Mouse (Mus musculus) testis, postnatal 10 days (tissue): ENCODE data around the gene Atp10a.

Experiments used
- DNase-seq: peaks from one replicate; pipeline ENCODE4 v3.0.0; 2021; ENCODE audit warnings: low spot score

The Atp10a gene

DNA sequence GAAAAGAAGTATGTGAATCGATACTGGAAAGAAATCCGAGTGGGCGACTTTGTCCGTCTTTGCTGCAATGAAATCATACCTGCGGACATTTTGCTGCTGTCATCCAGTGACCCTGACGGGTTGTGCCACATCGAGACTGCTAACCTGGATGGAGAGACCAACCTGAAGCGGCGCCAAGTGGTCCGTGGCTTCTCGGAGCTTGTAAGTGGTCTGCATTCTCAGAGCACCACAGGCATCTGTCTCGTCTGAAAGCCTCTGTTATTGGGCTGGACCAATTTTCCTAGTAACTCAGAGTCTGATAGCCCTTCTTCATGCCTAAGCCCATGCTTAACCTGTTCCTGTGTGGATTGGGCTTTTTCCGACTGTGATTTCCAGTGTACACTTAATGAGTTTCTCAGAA lies 84.2 kb downstream of the Atp10a start:
- no peak for DNase-seq

DNA sequence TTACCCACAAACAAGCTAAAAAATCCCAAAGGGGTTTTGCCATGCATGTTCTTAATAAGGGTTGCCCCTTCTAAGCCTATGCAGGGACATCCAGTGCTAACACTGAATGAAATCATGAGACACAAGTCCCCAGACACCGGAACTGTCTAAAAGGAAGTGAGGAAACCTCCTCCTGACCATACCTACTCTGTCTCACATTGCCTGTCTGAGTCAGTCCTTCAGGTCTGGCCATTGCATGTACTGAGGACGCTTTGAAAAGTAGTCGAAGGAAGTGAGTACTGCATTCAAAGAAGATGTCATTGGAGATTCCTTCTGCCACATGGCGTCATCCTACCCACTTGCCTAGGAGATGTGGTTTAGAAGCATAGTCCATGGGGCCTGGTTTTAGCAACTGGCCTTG lies 84.9 kb downstream of the Atp10a start:
- DNase-seq: no peak

DNA sequence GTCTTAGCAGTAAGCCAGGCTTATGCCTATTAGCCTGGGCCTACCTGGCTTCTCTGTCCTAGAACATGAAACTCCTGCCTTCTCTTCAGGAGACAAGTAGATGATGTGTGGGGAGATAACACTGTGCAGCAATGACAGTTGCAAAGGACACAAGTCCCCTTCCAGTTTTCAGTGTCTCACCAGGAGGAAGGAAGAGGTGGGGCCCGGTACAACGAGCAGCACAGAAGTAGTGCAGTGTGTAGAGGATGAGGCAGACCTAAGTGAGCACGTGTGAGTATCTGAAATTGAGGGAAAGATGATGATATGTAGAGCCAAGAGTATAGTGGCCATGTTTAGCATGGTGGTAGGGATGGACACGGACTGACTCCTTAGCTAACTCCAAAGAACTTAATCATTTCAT lies 86.0 kb downstream of the Atp10a start:
- DNase-seq: no peak

DNA sequence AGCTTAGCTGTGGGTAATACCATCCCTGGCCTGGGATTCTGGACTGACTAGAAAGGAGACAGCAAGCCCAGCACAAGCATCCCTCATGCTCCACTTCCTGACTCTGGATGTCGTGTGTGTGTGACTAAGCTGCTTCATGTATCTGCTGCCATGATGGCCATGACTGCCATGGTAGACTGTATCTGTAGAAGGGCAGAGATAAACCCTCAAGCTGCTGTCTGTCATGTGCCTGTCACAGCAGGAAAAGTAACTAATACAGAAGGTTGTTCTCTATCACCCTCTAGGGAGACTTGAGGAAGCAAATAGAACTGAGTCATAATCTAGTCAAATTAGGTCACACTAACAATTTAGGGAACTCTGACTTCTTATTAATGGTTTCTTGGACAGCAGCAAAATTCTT lies 86.7 kb downstream of the Atp10a start:
- DNase-seq: no peak

GRCm38 (mm10) chr7:58743362-58744320 lies 87.7 kb downstream of the Atp10a start:
- DNase-seq: no peak

DNA sequence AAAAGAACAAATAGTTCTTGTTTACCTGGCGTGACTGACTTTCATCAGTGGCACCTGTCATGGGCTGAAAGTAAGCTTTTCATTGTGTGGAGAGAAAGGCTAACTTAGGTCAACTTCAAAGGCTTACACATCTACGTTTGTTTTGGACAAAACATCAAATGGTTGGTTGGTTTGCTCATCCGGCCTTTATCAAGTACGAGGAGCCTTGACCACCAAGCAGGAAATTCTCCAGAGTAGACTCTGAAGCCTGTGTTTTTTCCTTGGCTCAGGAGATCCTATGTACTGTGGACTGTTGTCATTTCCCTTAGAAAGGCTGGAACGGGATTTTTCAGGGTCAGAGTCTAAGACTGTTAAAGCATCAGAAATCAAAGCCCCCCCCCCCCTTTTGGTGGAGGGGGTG lies 90.9 kb downstream of the Atp10a start:
- DNase-seq: no peak

DNA sequence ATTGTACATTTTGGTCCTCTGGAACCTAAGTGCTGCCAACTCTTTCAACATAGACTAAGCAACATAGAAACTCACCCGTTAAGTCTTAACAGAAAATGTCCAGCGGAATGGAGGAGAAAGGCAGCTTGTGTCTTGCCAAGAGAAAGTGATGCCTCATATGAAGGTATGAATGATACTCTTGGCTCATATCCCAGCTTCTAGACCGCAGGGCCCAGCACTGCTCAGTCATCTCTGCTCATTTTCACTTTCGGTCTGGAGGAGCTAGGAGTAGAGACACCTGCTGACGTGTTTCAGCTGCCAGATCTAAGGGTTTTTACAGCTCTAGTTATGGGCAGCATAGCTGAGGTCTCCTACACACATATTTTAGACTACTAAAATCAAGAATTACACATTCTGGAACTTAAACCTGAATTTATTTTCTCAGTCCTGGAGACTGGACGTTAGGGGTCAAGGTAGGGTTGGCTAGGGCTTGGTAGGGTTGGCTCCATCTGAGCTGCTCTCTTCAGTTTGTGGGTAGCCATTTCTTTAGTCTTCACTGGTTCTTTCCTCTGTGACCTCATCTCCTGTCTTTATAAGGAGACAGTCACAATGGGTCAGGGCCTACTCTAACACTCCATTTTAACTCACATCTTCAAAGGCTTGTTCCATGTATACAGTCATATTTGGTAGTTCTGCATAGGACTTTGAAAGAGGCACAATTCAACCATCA lies 94.1 kb downstream of the Atp10a start:
- DNase-seq: no peak

- no peak for DNase-seq
Observed at GRCm38 (mm10) chr7:58752041-58752440, 96.1 kb downstream of the Atp10a start.

DNA sequence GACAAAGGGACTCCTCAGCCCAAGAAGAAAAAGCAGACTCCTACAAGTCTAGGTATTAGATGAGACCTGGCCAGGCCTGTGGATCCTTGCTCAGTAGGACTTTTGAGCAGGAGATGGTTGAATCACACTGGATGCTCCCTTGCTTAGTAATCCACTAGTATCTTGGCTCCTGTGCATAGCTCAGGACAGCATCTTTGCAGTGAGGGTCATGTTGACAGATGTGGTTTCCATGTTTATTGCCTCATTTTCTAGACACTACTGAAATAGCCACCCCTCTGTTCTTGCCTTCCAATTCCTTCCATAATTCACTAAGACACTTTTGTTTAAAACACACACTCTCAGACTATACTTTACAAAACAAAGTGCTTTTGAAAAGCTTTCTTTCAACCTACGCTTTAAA lies 98.1 kb downstream of the Atp10a start:
- no peak for DNase-seq

- no peak for DNase-seq
Observed at GRCm38 (mm10) chr7:58754536-58754935, 98.6 kb downstream of the Atp10a start.

- no peak for DNase-seq
Observed at GRCm38 (mm10) chr7:58755083-58755482, 99.1 kb downstream of the Atp10a start.

GRCm38 (mm10) chr7:58755846-58756245 lies 99.9 kb downstream of the Atp10a start:
- DNase-seq: no peak

GRCm38 (mm10) chr7:58757331-58757730 lies 101.4 kb downstream of the Atp10a start:
- DNase-seq: no peak

- no peak for DNase-seq
Observed at GRCm38 (mm10) chr7:58758396-58758795, 102.4 kb downstream of the Atp10a start.

- DNase-seq: no peak
Observed at GRCm38 (mm10) chr7:58759265-58759664, 103.3 kb downstream of the Atp10a start.

- peak; percentile 52 for DNase-seq
Observed at GRCm38 (mm10) chr7:58767257-58767656, 111.3 kb downstream of the Atp10a start.

DNA sequence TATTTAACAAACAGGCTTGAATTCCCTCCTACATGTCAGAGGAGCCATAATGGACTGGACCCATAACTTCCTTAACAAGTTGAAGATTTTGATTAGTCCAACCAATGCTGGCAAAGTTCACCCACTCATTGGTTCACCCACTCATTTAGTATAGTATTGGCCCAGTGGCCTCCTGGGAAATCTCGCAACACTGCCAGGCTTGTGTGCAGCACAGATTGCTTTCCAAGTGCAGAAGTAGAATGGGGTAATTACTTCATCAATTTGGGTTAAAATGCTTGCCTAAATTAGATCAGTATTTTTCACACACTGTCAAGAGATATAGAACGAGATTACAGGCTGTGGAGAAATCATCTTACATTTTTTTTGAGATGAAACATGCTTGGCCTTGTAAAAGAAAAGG lies 112.3 kb downstream of the Atp10a start:
- no peak for DNase-seq

- DNase-seq: peak; percentile 54
Observed at GRCm38 (mm10) chr7:58770254-58770653, 114.3 kb downstream of the Atp10a start.

- no peak for DNase-seq
Observed at GRCm38 (mm10) chr7:58772048-58772690, 116.2 kb downstream of the Atp10a start.

DNA sequence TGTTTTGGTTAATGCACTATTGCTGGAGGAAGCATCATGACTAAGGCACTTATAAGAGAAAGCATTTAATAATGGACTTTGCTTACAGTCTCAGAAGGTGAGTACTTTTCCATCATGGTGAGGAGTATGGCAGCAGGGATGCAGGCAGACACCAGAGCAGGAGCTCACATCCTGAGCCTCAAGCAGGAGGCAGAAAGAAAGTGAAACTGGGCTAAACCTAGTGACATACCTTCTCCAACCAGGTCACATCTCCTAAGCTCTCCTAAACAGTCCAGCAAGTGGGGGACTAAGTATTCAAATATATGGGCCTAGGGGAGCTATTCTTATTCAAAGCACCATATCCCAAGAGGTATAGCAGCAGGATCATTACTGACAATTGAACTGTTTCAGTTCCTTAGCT lies 123.2 kb downstream of the Atp10a start:
- DNase-seq: no peak

DNA sequence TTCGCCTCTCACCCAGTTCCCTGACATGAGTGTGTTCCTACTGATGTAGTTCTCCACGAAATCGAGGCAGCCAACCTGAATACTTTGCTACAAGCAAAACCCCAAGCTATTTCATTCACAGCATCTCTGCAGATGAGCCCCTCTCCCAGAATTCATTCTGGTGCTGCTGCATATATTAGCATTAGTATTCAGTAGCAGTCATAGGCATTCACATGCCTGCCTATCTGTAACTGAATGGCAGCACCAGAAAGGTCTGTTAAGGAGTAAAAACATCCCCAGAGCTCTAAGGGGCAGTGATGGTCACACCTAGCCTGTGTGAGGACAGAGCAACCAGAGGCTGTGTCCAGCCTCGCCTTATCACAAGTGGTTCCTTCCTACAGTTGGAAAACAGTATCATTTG lies 131.0 kb downstream of the Atp10a start:
- DNase-seq: no peak

DNA sequence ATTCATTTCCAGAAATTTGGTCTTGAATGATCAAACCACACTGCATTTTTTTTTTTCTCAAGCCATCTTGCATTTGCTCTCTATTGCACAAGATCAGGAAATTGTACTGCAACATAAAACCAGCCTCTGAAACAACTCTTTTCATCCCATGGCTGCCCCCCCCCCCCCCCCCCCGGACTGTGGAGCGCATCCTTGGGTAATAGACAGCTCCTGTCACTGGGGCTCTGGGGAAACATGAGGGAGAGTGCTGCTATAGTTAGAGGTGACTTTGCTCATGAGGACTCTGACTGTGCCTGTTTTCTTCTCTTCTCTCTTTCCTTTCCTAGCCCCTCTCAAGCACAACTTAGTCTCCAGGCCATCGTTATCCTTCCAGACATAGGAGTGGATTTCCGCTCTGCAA lies 131.6 kb downstream of the Atp10a start:
- DNase-seq: no peak
